Mouse (Mus musculus) C2C12 (cell line): ENCODE measurements at regions not wholly inside any gene's neighbourhood (a gene's known extent, or its start where the extent isn't known, plus 50 kb on each side); places are given as distances from the start of the nearest gene placed in this dataset.
A peak's percentile ranks its signal among the peaks of the same experiment; 100 is the strongest.

Experiments used
- H3K27me3 ChIP-seq: one replicate; pipeline ENCODE4 v1.6.1; 2011; ENCODE audit not compliant: control insufficient read depth, insufficient read depth, insufficient read length
- H3K36me3 ChIP-seq: one replicate; pipeline ENCODE4 v1.6.1; 2011; ENCODE audit not compliant: control insufficient read depth, insufficient read depth
- H3K4me3 ChIP-seq: one replicate; pipeline ENCODE4 v1.5.1; 2011; ENCODE audit warnings: mild to moderate bottlenecking, control low read depth; ENCODE audit not compliant: poor library complexity, insufficient read depth, severe bottlenecking
- H3K79me2 ChIP-seq: one replicate; pipeline ENCODE4 v1.6.1; 2011; ENCODE audit not compliant: control insufficient read depth, insufficient read depth
- H3K79me3 ChIP-seq: one replicate; pipeline ENCODE4 v1.6.1; 2011; ENCODE audit warnings: low read depth, control low read depth
- H3ac ChIP-seq: one replicate; pipeline ENCODE3; 2011; ENCODE audit warnings: low read depth; ENCODE audit not compliant: control insufficient read depth, insufficient read length
- CEBPB ChIP-seq: IDR thresholded peaks from one replicate; pipeline ENCODE4 v1.6.1; 2011; ENCODE audit warnings: low read depth, mild to moderate bottlenecking, control low read depth, moderate library complexity
- CTCF ChIP-seq: IDR thresholded peaks from one replicate; pipeline ENCODE4 v1.5.1; 2011; ENCODE audit not compliant: control insufficient read depth, insufficient read depth, insufficient read length
- FOSL1 ChIP-seq: IDR thresholded peaks from one replicate; pipeline ENCODE4 v1.8.0; 2011; ENCODE audit warnings: mild to moderate bottlenecking, low read length; ENCODE audit not compliant: poor library complexity, insufficient read depth, severe bottlenecking
- MAX ChIP-seq: IDR thresholded peaks from one replicate; pipeline ENCODE4 v1.6.1; 2011; ENCODE audit warnings: mild to moderate bottlenecking, control low read depth
- MYOD1 ChIP-seq: IDR thresholded peaks from one replicate; pipeline ENCODE4 v1.6.1; 2011; ENCODE audit warnings: low read depth; ENCODE audit not compliant: control insufficient read depth, insufficient read length
- MYOG ChIP-seq: IDR thresholded peaks from one replicate; pipeline ENCODE4 v1.6.1; 2011; ENCODE audit not compliant: control insufficient read depth, insufficient read length; ENCODE audit errors: extremely low read depth
- USF1 ChIP-seq: IDR thresholded peaks from one replicate; pipeline ENCODE4 v1.6.1; 2011; ENCODE audit warnings: low read depth, mild to moderate bottlenecking, control low read depth, moderate library complexity

- TF ChIP-seq MYOG (no peak), MYOD1 (peak; percentile 48), MAX (no peak)
- Histone ChIP-seq H3K27me3 (no peaks in the 10 kb centered on the region), H3K4me3 (no peak overlapping the region), H3K36me3 (no peaks in the 10 kb centered on the region), H3K79me2 (no peaks in the 10 kb centered on the region), H3ac (no peak overlapping the region), H3K79me3 (no peaks in the 10 kb centered on the region)
These were observed 1453.5 kb downstream of the Slc22a22 start for GRCm38 (mm10) chr15:56023862-56024484.

GRCm38 (mm10) chr15:56022315-56022714 lies 1455.1 kb downstream of the Slc22a22 start:
- TF ChIP-seq CTCF (no peak), MYOD1 (peak; percentile 64), USF1 (no peak), MAX (no peak)
- H3K79me3 ChIP-seq: no peaks in the 10 kb centered on the region

GRCm38 (mm10) chr15:56018141-56018540 lies 1459.3 kb downstream of the Slc22a22 start:
- no peak overlapping the region for H3ac ChIP-seq
- peak; percentile 80 for TF ChIP-seq FOSL1
- no peak for TF ChIP-seq USF1
- peak; percentile 53 for TF ChIP-seq MYOD1
- no peak for TF ChIP-seq CTCF
- H3K79me3 ChIP-seq: no peaks in the 10 kb centered on the region
- H3K27me3 ChIP-seq: no peaks in the 10 kb centered on the region
- H3K79me2 ChIP-seq: no peaks in the 10 kb centered on the region
- no peaks in the 10 kb centered on the region for H3K36me3 ChIP-seq
- no peak overlapping the region for H3K4me3 ChIP-seq

More at GRCm38 (mm10) chr15:56022315-56022714, 1455.1 kb downstream of the Slc22a22 start:
- Histone ChIP-seq H3K27me3 (no peaks in the 10 kb centered on the region), H3ac (no peak overlapping the region), H3K79me2 (no peaks in the 10 kb centered on the region), H3K36me3 (no peaks in the 10 kb centered on the region), H3K4me3 (no peak overlapping the region)

- H3ac ChIP-seq: no peak overlapping the region
- no peaks in the 10 kb centered on the region for H3K27me3 ChIP-seq
- no peak overlapping the region for H3K4me3 ChIP-seq
- peak; percentile 70 for TF ChIP-seq USF1
- peak; percentile 58 for TF ChIP-seq MYOD1
- TF ChIP-seq CTCF: no peak
- no peak for TF ChIP-seq CEBPB
- no peak for TF ChIP-seq MYOG
- no peak for TF ChIP-seq FOSL1
- H3K79me3 ChIP-seq: no peaks in the 10 kb centered on the region
- no peaks in the 10 kb centered on the region for H3K79me2 ChIP-seq
- H3K36me3 ChIP-seq: no peaks in the 10 kb centered on the region
These were observed 1459.9 kb downstream of the Slc22a22 start for GRCm38 (mm10) chr15:56017561-56017960.

- H3K27me3 ChIP-seq: no peaks in the 10 kb centered on the region
- H3K4me3 ChIP-seq: no peak overlapping the region
- H3K36me3 ChIP-seq: no peaks in the 10 kb centered on the region
- H3ac ChIP-seq: no peak overlapping the region
- TF ChIP-seq MYOG: no peak
- no peak for TF ChIP-seq CEBPB
- TF ChIP-seq FOSL1: no peak
- TF ChIP-seq CTCF: no peak
- TF ChIP-seq MAX: no peak
- TF ChIP-seq MYOD1: no peak
- TF ChIP-seq USF1: no peak
- H3K79me3 ChIP-seq: no peaks in the 10 kb centered on the region
- H3K79me2 ChIP-seq: no peaks in the 10 kb centered on the region
These were observed 1461.4 kb downstream of the Slc22a22 start for GRCm38 (mm10) chr15:56016070-56016469.

GRCm38 (mm10) chr15:56014059-56014620 lies 1463.3 kb downstream of the Slc22a22 start:
- Histone ChIP-seq H3ac (no peak overlapping the region), H3K79me2 (no peaks in the 10 kb centered on the region), H3K4me3 (no peak overlapping the region), H3K36me3 (no peaks in the 10 kb centered on the region), H3K79me3 (no peaks in the 10 kb centered on the region), H3K27me3 (no peaks in the 10 kb centered on the region)
- TF ChIP-seq USF1: no peak
- TF ChIP-seq MYOD1: peak; percentile 16
